Mouse (Mus musculus) cortical plate, adult 2 months (tissue): Measurements from ENCODE around the gene Srp9. TPM values are rescaled to one million over a fixed set of nuclear protein-coding genes. Genes with fewer than 3 reads are reported as not detected.

ENCODE experiments used
- H3K27ac ChIP-seq: fragments of 200-500 bp; 2 replicates; pipeline ENCODE4 v1.5.1; 2012; ENCODE audit warnings: low read length, control low read depth, inconsistent platforms; ENCODE audit not compliant: insufficient read depth
- H3K4me1 ChIP-seq: fragments of 200-500 bp; 2 replicates; pipeline ENCODE4 v1.6.1; 2011; ENCODE audit warnings: low read length; ENCODE audit not compliant: control insufficient read depth, insufficient read depth
- H3K4me3 ChIP-seq: fragments of 200-500 bp; 2 replicates; pipeline ENCODE4 v1.5.1; 2011; ENCODE audit warnings: mild to moderate bottlenecking, low read length, control low read depth; ENCODE audit not compliant: insufficient read depth
- CTCF ChIP-seq: fragments of 200-500 bp; IDR thresholded peaks from 2 replicates; pipeline ENCODE4 v1.5.1; 2011; ENCODE audit warnings: mild to moderate bottlenecking, control low read depth, low read length; ENCODE audit not compliant: insufficient read depth; ENCODE audit errors: extremely low read depth
- POLR2A ChIP-seq: fragments of 200-500 bp; IDR thresholded peaks from 2 replicates; pipeline ENCODE4 v1.6.1; 2011; ENCODE audit warnings: mild to moderate bottlenecking, low read length, control low read depth; ENCODE audit not compliant: insufficient read depth; ENCODE audit errors: extremely low read depth
- polyA plus RNA-seq: library from polyadenylated mRNA; depleted of rRNA; stranded (reverse); fragments of >200 nt; gene quantifications from 2 replicates; pipeline ENCODE4 v1.2.3, GENCODE M21; 2012

Gene Srp9
- polyA plus RNA-seq, 1 experiment = 112 TPM

DNA sequence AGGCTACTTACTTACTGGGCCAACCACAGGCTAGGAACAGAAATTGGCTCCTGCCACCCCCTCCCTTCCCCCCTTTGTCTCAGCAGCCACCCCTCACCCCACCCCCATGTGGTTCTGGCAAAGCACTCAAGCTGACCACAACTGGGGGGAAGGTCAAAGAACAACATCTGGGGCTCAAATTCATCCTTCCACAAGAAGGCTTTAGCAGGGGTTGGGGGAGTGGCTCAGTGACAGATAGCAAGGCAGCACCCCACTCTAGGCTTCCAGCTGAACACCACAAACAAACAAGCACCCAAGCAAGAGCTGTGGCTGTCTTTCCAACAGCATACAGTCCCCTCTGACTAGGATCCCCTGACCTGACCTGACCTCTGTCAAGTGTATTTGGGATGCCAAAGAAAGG is 21.8 kb upstream of the Srp9 start:
- Histone ChIP-seq H3K4me3 (no peak overlapping the region), H3K27ac (no peak overlapping the region), H3K4me1 (no peaks in the 10 kb centered on the region)
- TF ChIP-seq POLR2A = no peak
- TF ChIP-seq CTCF = no peak

DNA sequence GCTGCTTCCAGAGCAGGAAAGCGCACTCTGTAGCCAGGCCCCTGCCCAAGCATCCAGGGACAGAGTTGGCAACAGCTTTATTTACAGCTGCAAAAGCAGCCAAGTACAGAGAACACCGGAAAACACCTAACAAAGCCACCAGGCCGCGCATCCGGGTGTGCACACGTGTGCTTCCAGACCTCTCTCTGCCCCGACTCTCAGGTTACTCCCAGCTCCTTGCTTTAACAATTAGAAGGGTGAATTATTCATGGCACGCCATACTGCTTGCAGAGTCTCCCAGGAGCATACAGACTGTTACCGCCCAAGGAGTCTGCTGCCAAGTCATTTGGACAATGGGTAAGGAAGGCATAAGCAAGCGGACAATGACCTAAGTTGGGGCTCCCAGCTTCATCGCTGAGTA is 21.1 kb upstream of the Srp9 start:
- Histone ChIP-seq H3K4me1 (no peaks in the 10 kb centered on the region), H3K4me3 (no peak overlapping the region), H3K27ac (no peak overlapping the region)
- TF ChIP-seq CTCF = no peak
- no peak for TF ChIP-seq POLR2A

GRCm38 (mm10) chr1:182105023-182105422 is 19.5 kb upstream of the Srp9 start:
- H3K4me1 ChIP-seq = no peaks in the 10 kb centered on the region
- no peak for TF ChIP-seq POLR2A
- no peak for TF ChIP-seq CTCF
- no peak overlapping the region for H3K4me3 ChIP-seq
- H3K27ac ChIP-seq = no peak overlapping the region

GRCm38 (mm10) chr1:182107251-182107650 is 17.3 kb upstream of the Srp9 start:
- TF ChIP-seq CTCF (no peak), POLR2A (no peak)
- H3K4me1 ChIP-seq = no peaks in the 10 kb centered on the region
- H3K27ac ChIP-seq = no peak overlapping the region
- H3K4me3 ChIP-seq = no peak overlapping the region

DNA sequence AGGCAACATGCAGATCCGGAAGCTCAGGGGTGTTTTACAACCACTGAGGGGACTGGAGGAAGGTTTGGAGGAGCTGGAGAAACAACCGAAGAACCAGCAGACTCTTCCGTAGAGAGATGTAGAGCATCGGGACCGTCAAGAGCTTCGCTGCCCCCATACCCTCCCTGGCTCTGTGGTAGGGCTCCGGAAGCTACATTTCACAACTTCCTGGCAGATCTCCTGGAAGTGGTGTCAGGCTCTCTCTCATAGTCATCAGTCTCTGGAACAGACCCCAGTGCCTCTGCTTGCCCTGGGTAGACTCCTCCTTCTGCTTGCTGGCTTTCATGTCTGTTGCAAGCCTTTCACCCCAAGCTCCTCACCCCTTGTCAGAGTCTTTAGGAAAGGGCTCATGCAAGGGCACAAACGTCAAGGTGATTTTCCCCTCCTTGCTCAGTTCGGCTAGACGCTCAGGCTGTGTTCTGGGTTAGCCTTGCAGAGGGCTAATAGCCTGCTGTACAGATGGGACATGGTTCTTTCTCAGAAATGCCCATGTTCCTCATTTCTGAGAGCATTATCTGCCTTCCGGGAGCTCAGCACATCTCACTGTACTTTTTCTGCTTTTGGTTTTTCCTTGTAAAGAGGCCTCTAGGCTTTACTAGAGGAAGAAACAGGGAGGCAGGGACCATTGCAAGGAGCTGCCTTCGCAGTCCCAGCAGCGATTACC is 16.0 kb upstream of the Srp9 start:
- H3K4me1 ChIP-seq = no peaks in the 10 kb centered on the region
- H3K4me3 ChIP-seq = no peak overlapping the region
- H3K27ac ChIP-seq = no peak overlapping the region
- TF ChIP-seq POLR2A (no peak), CTCF (no peak)

GRCm38 (mm10) chr1:182110185-182110584 is 14.4 kb upstream of the Srp9 start:
- Histone ChIP-seq H3K4me3 (no peak overlapping the region), H3K27ac (no peak overlapping the region), H3K4me1 (no peaks in the 10 kb centered on the region)
- no peak for TF ChIP-seq CTCF

GRCm38 (mm10) chr1:182110708-182111385 is 13.7 kb upstream of the Srp9 start:
- Histone ChIP-seq H3K27ac (no peak overlapping the region), H3K4me1 (no peaks in the 10 kb centered on the region), H3K4me3 (no peak overlapping the region)
- TF ChIP-seq POLR2A (no peak), CTCF (no peak)

DNA sequence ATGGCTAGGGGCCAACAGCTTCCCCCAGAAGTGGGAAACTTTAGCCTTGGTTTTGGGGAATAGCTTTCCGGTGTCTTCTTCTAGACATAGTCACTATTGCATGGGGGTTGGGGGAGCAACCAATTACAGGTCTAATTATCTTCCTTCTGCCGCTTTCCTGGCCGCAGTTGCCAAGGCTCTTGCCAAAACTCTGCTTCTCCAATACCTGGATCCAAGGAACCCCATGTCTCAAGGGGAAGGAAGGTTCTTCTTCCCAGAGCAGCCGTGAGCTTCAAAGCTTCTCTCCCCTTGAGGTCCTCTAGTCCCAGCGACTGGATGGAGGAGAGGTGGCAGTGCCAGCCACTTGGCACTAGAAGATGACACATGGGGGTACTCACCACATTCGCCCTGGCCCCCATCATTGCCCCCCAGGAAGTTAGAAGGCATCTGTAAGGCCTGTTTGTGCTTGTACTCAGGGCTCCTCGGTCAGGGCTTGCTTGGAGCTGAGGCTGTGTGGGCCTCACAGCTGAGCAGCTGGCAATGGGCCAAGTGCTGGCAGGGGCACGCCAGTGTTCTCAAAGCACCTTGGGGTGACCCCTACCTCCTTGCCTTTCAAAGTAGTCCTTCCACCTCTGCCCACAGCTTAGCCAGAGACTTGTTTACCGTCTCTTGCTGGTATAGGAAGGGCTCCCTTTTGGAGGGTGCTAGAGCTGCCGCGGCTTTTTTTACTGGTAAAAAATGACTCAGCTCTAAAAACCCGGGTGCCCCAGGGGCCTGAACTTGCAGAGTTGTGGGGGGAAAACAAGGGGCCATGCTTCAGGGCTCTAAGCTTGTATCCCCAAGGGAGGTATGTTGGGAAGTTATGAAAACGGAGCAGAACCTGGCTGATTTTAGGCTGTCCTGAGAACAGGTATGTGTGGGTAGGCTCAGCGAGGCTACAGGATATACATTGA is 12.9 kb upstream of the Srp9 start:
- TF ChIP-seq CTCF = no peak
- TF ChIP-seq POLR2A = no peak
- no peaks in the 10 kb centered on the region for H3K4me1 ChIP-seq
- no peak overlapping the region for H3K27ac ChIP-seq
- no peak overlapping the region for H3K4me3 ChIP-seq

GRCm38 (mm10) chr1:182112385-182112784 is 12.2 kb upstream of the Srp9 start:
- H3K4me1 ChIP-seq = no peaks in the 10 kb centered on the region
- TF ChIP-seq CTCF = no peak
- TF ChIP-seq POLR2A = no peak
- no peak overlapping the region for H3K4me3 ChIP-seq

GRCm38 (mm10) chr1:182113131-182113530 is 11.4 kb upstream of the Srp9 start:
- TF ChIP-seq POLR2A (no peak), CTCF (no peak)
- H3K4me3 ChIP-seq = no peak overlapping the region

More at GRCm38 (mm10) chr1:182112385-182112784, 12.2 kb upstream of the Srp9 start:
- no peak overlapping the region for H3K27ac ChIP-seq

More at GRCm38 (mm10) chr1:182113131-182113530, 11.4 kb upstream of the Srp9 start:
- Histone ChIP-seq H3K4me1 (no peaks in the 10 kb centered on the region), H3K27ac (no peak overlapping the region)
